Mouse (Mus musculus) C2C12 (cell line): Measurements from ENCODE around the gene Prrx1.

ENCODE experiments used
- CEBPB ChIP-seq: IDR thresholded peaks from one replicate; pipeline ENCODE4 v1.6.1; 2011; ENCODE audit warnings: low read depth, mild to moderate bottlenecking, control low read depth, moderate library complexity
- CTCF ChIP-seq: IDR thresholded peaks from one replicate; pipeline ENCODE4 v1.5.1; 2011; ENCODE audit not compliant: control insufficient read depth, insufficient read depth, insufficient read length
- MAX ChIP-seq: IDR thresholded peaks from one replicate; pipeline ENCODE4 v1.6.1; 2011; ENCODE audit warnings: mild to moderate bottlenecking, control low read depth
- MYOD1 ChIP-seq: IDR thresholded peaks from one replicate; pipeline ENCODE4 v1.6.1; 2011; ENCODE audit warnings: low read depth; ENCODE audit not compliant: control insufficient read depth, insufficient read length
- MYOG ChIP-seq: IDR thresholded peaks from one replicate; pipeline ENCODE4 v1.6.1; 2011; ENCODE audit not compliant: control insufficient read depth, insufficient read length; ENCODE audit errors: extremely low read depth
- USF1 ChIP-seq: IDR thresholded peaks from one replicate; pipeline ENCODE4 v1.6.1; 2011; ENCODE audit warnings: low read depth, mild to moderate bottlenecking, control low read depth, moderate library complexity

DNA sequence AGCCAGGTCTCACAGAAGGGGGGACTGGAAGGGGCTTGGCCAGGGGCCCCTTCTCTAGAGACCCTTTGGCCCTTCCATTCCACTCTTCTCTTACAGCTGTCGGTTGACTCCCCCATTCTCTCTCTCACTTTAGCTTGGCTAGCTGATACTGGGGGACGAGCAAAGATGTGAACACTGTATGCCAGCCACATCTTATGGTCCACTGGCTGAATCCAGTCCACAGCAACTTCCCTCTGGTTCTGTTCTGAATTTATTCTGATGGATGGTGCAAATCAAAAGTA lies 32.7 kb downstream of the Prrx1 start:
- TF ChIP-seq CTCF (no peak), MAX (no peak), MYOG (no peak), CEBPB (no peak), USF1 (no peak), MYOD1 (no peak)
